Mouse (Mus musculus) forebrain, embryonic 14.5 days (tissue): ENCODE results near the gene Snx29. TPM values are rescaled to one million over a fixed set of nuclear protein-coding genes. Genes with fewer than 3 reads are reported as not detected.

Source experiments
- ATAC-seq: fragments of 200-750 bp; cut with Nextera tagmentation; 2 replicates; pipeline ENCODE4 v1.8.0; 2017; ENCODE audit warnings: mild to moderate bottlenecking, moderate library complexity
- DNase-seq: peaks from one replicate; pipeline ENCODE4 v3.0.0-alpha.2; 2015; ENCODE audit warnings: low spot score
- H3K27ac ChIP-seq: fragments of 300-500 bp; sonication (generic); 2 replicates; pipeline ENCODE4 v1.5.1; 2014; ENCODE audit warnings: low read depth, mild to moderate bottlenecking, control low read depth, low read length, moderate library complexity
- H3K27me3 ChIP-seq: fragments of 300-500 bp; sonication (generic); replicated peaks from 2 replicates; pipeline ENCODE4 v1.6.1; 2014; ENCODE audit warnings: low read length, control low read depth, mixed read lengths; ENCODE audit not compliant: control insufficient read depth, insufficient read depth
- H3K36me3 ChIP-seq: fragments of 300-500 bp; sonication (generic); 2 replicates; pipeline ENCODE4 v1.6.1; 2014; ENCODE audit warnings: low read length, control low read depth; ENCODE audit not compliant: control insufficient read depth, insufficient read depth
- H3K4me1 ChIP-seq: fragments of 300-500 bp; sonication (generic); 2 replicates; pipeline ENCODE4 v1.6.1; 2014; ENCODE audit warnings: antibody characterized with exemption, low read length, control low read depth; ENCODE audit not compliant: control insufficient read depth, insufficient read depth
- H3K4me2 ChIP-seq: fragments of 300-500 bp; sonication (generic); 2 replicates; pipeline ENCODE4 v1.6.1; 2014; ENCODE audit warnings: mild to moderate bottlenecking, control low read depth, low read length
- H3K4me3 ChIP-seq: fragments of 300-500 bp; sonication (generic); 2 replicates; pipeline ENCODE4 v1.5.1; 2014; ENCODE audit warnings: low read depth, low read length, control low read depth
- H3K9ac ChIP-seq: fragments of 300-500 bp; sonication (generic); 2 replicates; pipeline ENCODE4 v1.6.1; 2014; ENCODE audit warnings: mild to moderate bottlenecking, low read length, control low read depth, moderate library complexity
- H3K9me3 ChIP-seq: fragments of 300-500 bp; sonication (generic); replicated peaks from 2 replicates; pipeline ENCODE4 v1.6.1; 2016; ENCODE audit warnings: low read length, control low read depth, mixed read lengths; ENCODE audit not compliant: control insufficient read depth
- WGBS: fragments of 180-500 bp; shearing (Covaris S2); extraction: QIAGEN DNeasy Blood & Tissue Kit; methylation state at CpG from one replicate; pipeline ENCODE4 v1.1.7; 2014; 5-methylcytosine and 5-hydroxymethylcytosine counted together
- polyA plus RNA-seq: library from polyadenylated mRNA; unstranded; fragments of >200 nt; fragmentation: Nextera tagmentation; extraction: Ambion mirVana; gene quantifications from 2 replicates; pipeline ENCODE4 v1.2.1, GENCODE M21; 2014

The Snx29 gene
- polyA plus RNA-seq, 1 experiment from 2014 or later: 3.8 TPM

DNA sequence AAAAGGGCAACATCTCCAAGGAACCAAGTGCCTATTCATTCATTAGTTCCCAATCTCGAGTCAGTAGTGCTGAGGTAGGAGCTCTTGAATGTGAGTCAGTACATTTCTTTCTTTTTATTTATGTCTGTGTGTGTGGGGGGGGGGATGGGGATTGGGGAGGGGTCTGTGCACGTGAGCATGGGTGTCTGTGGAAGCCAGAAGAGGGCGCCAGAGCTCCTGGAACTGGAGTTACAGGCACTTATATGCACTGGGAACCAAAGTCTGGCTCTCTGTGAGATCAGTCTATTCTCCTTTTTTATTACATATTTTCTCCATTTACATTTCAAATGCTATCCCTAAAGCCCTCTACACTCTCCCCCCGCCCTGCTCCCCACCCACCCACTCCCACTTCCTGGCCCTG is 461.6 kb downstream of the Snx29 start:
- Histone ChIP-seq H3K4me1 (no peaks in the 10 kb centered on the region), H3K4me2 (no peak overlapping the region), H3K36me3 (no peaks in the 10 kb centered on the region), H3K9ac (no peak overlapping the region), H3K27ac (no peak overlapping the region), H3K27me3 (no peaks in the 10 kb centered on the region), H3K9me3 (no peaks in the 10 kb centered on the region), H3K4me3 (no peak overlapping the region)
- 53% methylated on average over 4 of the region's 4 CpGs for WGBS
- ATAC-seq (no peak), DNase-seq (no peak)

DNA sequence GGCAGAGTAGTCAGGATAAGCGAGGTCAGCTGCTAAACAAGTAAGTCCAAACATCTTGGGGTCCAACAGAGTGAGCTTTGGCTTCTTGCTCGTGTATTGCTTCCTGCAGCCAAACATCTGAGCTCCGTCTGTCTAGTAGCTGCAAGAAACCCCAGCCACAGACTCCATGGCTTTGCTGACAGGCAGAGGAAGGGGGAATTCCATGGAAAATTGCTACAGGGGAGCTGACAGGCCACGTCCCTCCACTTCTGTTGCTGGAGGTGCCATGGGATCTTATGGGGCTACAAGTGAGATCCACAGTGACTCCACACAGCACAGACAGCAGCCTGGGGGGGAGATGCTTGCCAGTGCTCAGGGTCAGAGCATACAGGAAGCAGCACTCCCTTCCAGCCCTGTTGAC is 463.1 kb downstream of the Snx29 start:
- no peak overlapping the region for H3K4me2 ChIP-seq
- H3K36me3 ChIP-seq: no peaks in the 10 kb centered on the region
- 85% methylated on average over 4 of the region's 4 CpGs for WGBS
- ATAC-seq (no peak), DNase-seq (no peak)
- no peaks in the 10 kb centered on the region for H3K9me3 ChIP-seq
- no peak overlapping the region for H3K9ac ChIP-seq
- H3K4me3 ChIP-seq: no peak overlapping the region
- H3K27me3 ChIP-seq: no peaks in the 10 kb centered on the region
- no peak overlapping the region for H3K27ac ChIP-seq
- H3K4me1 ChIP-seq: no peaks in the 10 kb centered on the region

DNA sequence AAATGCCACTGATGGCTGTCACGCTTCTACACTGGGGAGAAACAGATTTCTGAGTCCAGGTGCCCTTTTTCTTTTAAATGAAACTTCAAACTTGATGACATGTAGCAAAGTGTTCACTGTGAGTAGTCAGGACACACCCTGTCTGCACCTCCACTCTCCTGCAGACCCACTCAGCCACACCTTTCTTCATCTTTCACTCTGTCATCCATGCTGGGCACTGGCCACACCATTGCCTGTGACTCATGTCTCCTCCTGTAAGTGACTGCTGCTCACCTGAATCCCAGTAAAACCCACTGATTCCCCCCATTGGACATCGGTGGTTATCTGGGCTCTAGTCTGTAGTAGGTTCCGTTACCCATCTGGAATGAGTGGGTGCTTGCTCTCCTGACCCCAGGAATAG is 467.8 kb downstream of the Snx29 start:
- Histone ChIP-seq H3K27ac (no peak overlapping the region), H3K4me1 (no peaks in the 10 kb centered on the region), H3K9ac (no peak overlapping the region), H3K4me2 (no peak overlapping the region), H3K36me3 (no peaks in the 10 kb centered on the region), H3K27me3 (no peaks in the 10 kb centered on the region), H3K4me3 (no peak overlapping the region), H3K9me3 (no peaks in the 10 kb centered on the region)
- no peak for DNase-seq
- WGBS: 94% methylated on average over 3 of the region's 3 CpGs
- ATAC-seq: no peak

GRCm38 (mm10) chr16:11793391-11793790 is 470.7 kb downstream of the Snx29 start:
- Histone ChIP-seq H3K9ac (no peak overlapping the region), H3K4me2 (no peak overlapping the region), H3K27me3 (no peaks in the 10 kb centered on the region), H3K36me3 (no peaks in the 10 kb centered on the region), H3K9me3 (no peaks in the 10 kb centered on the region), H3K4me1 (no peaks in the 10 kb centered on the region), H3K27ac (no peak overlapping the region), H3K4me3 (no peak overlapping the region)
- no peak for DNase-seq
- no peak for ATAC-seq
- WGBS: 3% methylated on average over 2 of the region's 2 CpGs

DNA sequence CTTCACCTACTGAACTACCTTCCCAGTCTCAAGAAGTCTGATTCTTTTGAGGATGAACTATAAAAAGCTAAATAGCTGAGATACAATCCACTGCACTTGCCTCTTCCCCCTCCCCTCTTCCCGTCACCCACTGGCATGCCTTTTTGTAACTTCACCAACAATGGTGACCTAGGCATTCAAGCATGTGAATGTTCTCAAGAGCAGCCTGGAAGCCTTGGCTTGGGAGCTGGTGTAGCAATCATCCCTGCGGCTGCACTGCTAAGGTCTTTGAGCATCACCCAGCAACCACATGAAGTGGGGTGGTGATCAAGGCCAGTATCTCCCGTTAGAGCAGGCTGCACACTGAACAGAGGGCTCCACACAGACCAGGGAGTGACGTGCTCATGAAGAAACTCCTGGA is 471.9 kb downstream of the Snx29 start:
- ATAC-seq: no peak
- no peaks in the 10 kb centered on the region for H3K4me1 ChIP-seq
- no peaks in the 10 kb centered on the region for H3K9me3 ChIP-seq
- no peak overlapping the region for H3K4me2 ChIP-seq
- no peak overlapping the region for H3K27ac ChIP-seq
- H3K4me3 ChIP-seq: no peak overlapping the region
- H3K27me3 ChIP-seq: no peaks in the 10 kb centered on the region
- DNase-seq: no peak
- H3K9ac ChIP-seq: no peak overlapping the region
- H3K36me3 ChIP-seq: no peaks in the 10 kb centered on the region
- WGBS: 61% methylated on average over 4 of the region's 4 CpGs

GRCm38 (mm10) chr16:11795758-11796460 is 473.2 kb downstream of the Snx29 start:
- Histone ChIP-seq H3K4me3 (no peak overlapping the region), H3K9me3 (no peaks in the 10 kb centered on the region), H3K27ac (no peak overlapping the region), H3K36me3 (no peaks in the 10 kb centered on the region), H3K4me1 (no peaks in the 10 kb centered on the region), H3K4me2 (no peak overlapping the region), H3K9ac (no peak overlapping the region), H3K27me3 (no peaks in the 10 kb centered on the region)
- ATAC-seq (no peak), DNase-seq (no peak)
- 80% methylated on average over 7 of the region's 7 CpGs for WGBS

GRCm38 (mm10) chr16:11801960-11802539 is 479.3 kb downstream of the Snx29 start:
- Histone ChIP-seq H3K4me3 (no peak overlapping the region), H3K4me2 (no peak overlapping the region), H3K27ac (no peak overlapping the region), H3K36me3 (no peaks in the 10 kb centered on the region), H3K27me3 (no peaks in the 10 kb centered on the region), H3K4me1 (no peaks in the 10 kb centered on the region), H3K9me3 (no peaks in the 10 kb centered on the region), H3K9ac (no peak overlapping the region)
- DNase-seq: no peak
- 93% methylated on average over 7 of the region's 7 CpGs for WGBS
- no peak for ATAC-seq

Other genes with a start within 250 kb of the Snx29 start
- gene Txndc11, start 188.3 kb upstream of the Snx29 start, polyA plus RNA-seq: 23.8 and 25.0 TPM in 2 replicates
- 58.0 and 71.8 TPM in 2 replicates for gene Zc3h7a, start 146.5 kb upstream of the Snx29 start, polyA plus RNA-seq
- gene Rsl1d1, start 119.6 kb upstream of the Snx29 start, polyA plus RNA-seq: 192 and 195 TPM in 2 replicates
- gene Gspt1, start 68.6 kb upstream of the Snx29 start, polyA plus RNA-seq: 50.7 and 61.9 TPM in 2 replicates
- gene Tnfrsf17, start 9.1 kb upstream of the Snx29 start, polyA plus RNA-seq: not detected in 2 replicates